Mouse (Mus musculus): ENCODE data around the gene Dgcr6.

Gene Dgcr6

DNA sequence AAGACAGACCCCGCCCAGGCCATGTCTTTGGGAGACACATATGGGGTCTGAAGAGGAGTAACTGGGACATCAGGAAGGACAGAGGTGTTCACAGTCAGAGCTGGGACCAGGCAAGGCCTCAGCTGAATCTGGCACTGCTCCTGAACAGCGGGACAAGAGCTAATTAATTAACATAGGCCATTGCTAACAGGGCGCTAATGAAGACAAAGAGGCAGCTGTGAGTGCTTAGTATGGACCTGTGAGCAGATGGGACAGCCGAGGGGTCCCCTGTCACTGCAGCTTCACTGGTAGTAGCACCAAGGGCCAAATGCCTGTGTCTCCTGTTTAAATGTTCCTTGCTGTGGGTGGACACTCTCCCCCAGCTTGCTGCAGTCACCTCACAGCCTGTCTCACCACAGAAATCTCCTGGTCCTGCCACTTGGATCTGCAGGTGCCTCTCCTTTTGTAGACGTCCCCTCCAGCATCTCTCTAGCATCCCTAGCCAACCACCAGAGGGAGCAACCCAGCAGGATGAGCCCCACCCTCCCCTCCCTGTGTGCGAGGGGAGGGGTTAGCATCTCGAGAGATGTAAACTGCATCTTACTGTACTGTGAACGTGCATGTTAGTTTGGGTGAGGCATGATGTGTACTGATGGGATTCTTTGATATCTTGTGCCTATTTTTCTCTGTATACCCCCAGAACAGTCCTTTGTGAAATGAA lies 66.5 kb downstream of the Dgcr6 start:
- DNase-seq (ENCODE audit: low read depth) = peak; percentile 49

All from c-Kit-positive CD71-negative TER-119-negative erythroid progenitor cells, embryonic 14.5 days (primary cell).